Comparison of ENCODE assay signal across 14 mouse cellular contexts in genomic region chr17:4640555-4640954, GRCm38 (mm10).
DNase-seq lines count a peak whose midpoint lies in the region; ATAC-seq and TF ChIP-seq lines count a peak whose summit lies in the region.
"Had no signal": no experiment of that assay in that cellular context is flagged by ENCODE, and none has a peak within 500 bp of the region (broad histone marks: within the 10 kb centered on the region; RNA-seq: fewer than 3 reads in every experiment).

No protein-coding gene starts in this region.

- no peak for TF ChIP-seq CTCF in midbrain, postnatal 0 days (IDR thresholded peaks at IDR 0.05)

- WGBS in midbrain, postnatal 0 days = 91% methylated on average over 7 of the region's 7 CpGs
- WGBS in midbrain, embryonic 10.5 days = 93% methylated on average over 7 of the region's 7 CpGs

- H3K9me3 ChIP-seq in midbrain, postnatal 0 days (ENCODE audit: low read length) = no peaks in the 10 kb centered on the region
- no peaks in the 10 kb centered on the region for H3K9me3 ChIP-seq in midbrain, embryonic 10.5 days (replicated peaks)
- H3K9me3 ChIP-seq: liver, embryonic 13.5 days had no signal

- H3K27ac ChIP-seq in midbrain, postnatal 0 days (ENCODE audit: low read depth, low read length) = no peak overlapping the region
- H3K27ac ChIP-seq in midbrain, embryonic 10.5 days (replicated peaks) = no peak overlapping the region
- H3K27ac ChIP-seq: hindbrain, embryonic 14.5 days; liver, embryonic 13.5 days had no signal

- no peak overlapping the region for H3K4me2 ChIP-seq in midbrain, postnatal 0 days (ENCODE audit: low read depth, low read length, poor library complexity, severe bottlenecking)
- H3K4me2 ChIP-seq: hindbrain, embryonic 14.5 days; liver, embryonic 13.5 days had no signal

- no peak overlapping the region for H3K4me3 ChIP-seq in midbrain, postnatal 0 days (ENCODE audit: low read depth, low read length)
- H3K4me3 ChIP-seq in midbrain, embryonic 10.5 days = no peak overlapping the region
- H3K4me3 ChIP-seq: liver, embryonic 13.5 days; myocyte had no signal

- no peaks in the 10 kb centered on the region for H3K27me3 ChIP-seq in midbrain, postnatal 0 days (ENCODE audit: insufficient read depth, low read length)
- H3K27me3 ChIP-seq in midbrain, embryonic 10.5 days (ENCODE audit: low read depth, poor library complexity, severe bottlenecking) = no peaks in the 10 kb centered on the region
- H3K27me3 ChIP-seq: liver, embryonic 13.5 days had no signal

- no peaks in the 10 kb centered on the region for H3K4me1 ChIP-seq in midbrain, postnatal 0 days (ENCODE audit: insufficient read depth, low read length)
- peaks cover 6% of the 10 kb centered on the region for H3K4me1 ChIP-seq in midbrain, embryonic 10.5 days
- H3K4me1 ChIP-seq: liver, embryonic 13.5 days had no signal

- ATAC-seq in midbrain, postnatal 0 days (ENCODE audit: low FRiP score) = no peak

- DNase-seq in kidney, postnatal 4 days = peak; percentile 11 to 24
- no peak for DNase-seq in kidney, adult 18-20 months
- DNase-seq in fibroblast of lung, adult 2 months (ENCODE audit: low read depth) = peak; percentile 74
- DNase-seq in heart, postnatal 4 days = peak; percentile 8
- DNase-seq in skeletal muscle tissue, adult 2 months (ENCODE audit: low read depth, low spot score) = peak; percentile 67
- DNase-seq in midbrain, postnatal 0 days (ENCODE audit: low spot score) = no peak
- DNase-seq in midbrain, embryonic 10.5 days (ENCODE audit: low spot score) = no peak
- no peak for DNase-seq in right cerebral cortex, postnatal 10 days (ENCODE audit: low spot score in 2 of 2)
- DNase-seq: layer of hippocampus, adult 9-11 months; liver, embryonic 13.5 days; spleen, adult 18-20 months; thymus, postnatal 25 days had no signal

- no peaks in the 10 kb centered on the region for H3K36me3 ChIP-seq in midbrain, postnatal 0 days (ENCODE audit: insufficient read depth, low read length)
- no peaks in the 10 kb centered on the region for H3K36me3 ChIP-seq in midbrain, embryonic 10.5 days
- H3K36me3 ChIP-seq: liver, embryonic 13.5 days had no signal

- H3K9ac ChIP-seq in midbrain, postnatal 0 days (replicated peaks; ENCODE audit: low read length, poor library complexity, severe bottlenecking) = no peak overlapping the region
- H3K9ac ChIP-seq: hindbrain, embryonic 14.5 days; liver, embryonic 13.5 days had no signal

Comparison
In these comparisons a context has a peak if more than half of its experiments do, and no peak if none do; other contexts are left out.
1. DNase-seq: peak in kidney, postnatal 4 days (2 of 2), fibroblast of lung, adult 2 months (single experiment), heart, postnatal 4 days (single experiment) and skeletal muscle tissue, adult 2 months (single experiment); none in kidney, adult 18-20 months (single experiment), midbrain, postnatal 0 days (single experiment), midbrain, embryonic 10.5 days (single experiment) and right cerebral cortex, postnatal 10 days (0 of 2).